Mouse (Mus musculus): Measurements from ENCODE around the gene Col8a2. TPM values are rescaled to one million over a fixed set of nuclear protein-coding genes. Genes with fewer than 3 reads are reported as not detected.
A peak's percentile ranks its signal among the peaks of the same experiment; 100 is the strongest.

Gene Col8a2
- total RNA-seq, 2 experiments from 2014 or later: 0.92 to 1.0 TPM

DNA sequence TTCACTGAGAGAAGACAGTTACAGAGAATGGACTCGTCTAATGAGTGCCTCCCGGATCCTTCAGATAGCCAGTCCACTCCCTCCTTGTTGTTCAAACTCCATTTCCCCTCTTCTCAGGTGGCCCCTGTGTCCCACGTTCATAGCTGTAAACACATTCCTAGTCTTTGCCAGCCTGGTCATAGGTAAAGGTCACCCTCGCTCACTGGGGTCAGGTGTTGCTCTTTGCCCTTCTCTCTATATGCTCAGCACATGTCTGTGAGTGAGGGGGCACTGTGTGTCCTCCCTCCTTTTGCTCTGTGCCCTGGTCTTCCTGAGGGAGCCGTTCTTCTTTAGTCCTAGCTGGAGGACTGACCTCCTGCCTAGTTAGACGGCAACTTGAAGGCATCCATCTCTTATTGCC is 33.2 kb downstream of the Col8a2 start:
- intact Hi-C loops (cut with DNase I): loop anchor here (5.0 kb wide), 1 partner anchor 93 kb away; no protein-coding TSS in a partner anchor
- DNase-seq (ENCODE audit: extremely low spot score in 1 of 2, low spot score in 2 of 2): no peak

DNA sequence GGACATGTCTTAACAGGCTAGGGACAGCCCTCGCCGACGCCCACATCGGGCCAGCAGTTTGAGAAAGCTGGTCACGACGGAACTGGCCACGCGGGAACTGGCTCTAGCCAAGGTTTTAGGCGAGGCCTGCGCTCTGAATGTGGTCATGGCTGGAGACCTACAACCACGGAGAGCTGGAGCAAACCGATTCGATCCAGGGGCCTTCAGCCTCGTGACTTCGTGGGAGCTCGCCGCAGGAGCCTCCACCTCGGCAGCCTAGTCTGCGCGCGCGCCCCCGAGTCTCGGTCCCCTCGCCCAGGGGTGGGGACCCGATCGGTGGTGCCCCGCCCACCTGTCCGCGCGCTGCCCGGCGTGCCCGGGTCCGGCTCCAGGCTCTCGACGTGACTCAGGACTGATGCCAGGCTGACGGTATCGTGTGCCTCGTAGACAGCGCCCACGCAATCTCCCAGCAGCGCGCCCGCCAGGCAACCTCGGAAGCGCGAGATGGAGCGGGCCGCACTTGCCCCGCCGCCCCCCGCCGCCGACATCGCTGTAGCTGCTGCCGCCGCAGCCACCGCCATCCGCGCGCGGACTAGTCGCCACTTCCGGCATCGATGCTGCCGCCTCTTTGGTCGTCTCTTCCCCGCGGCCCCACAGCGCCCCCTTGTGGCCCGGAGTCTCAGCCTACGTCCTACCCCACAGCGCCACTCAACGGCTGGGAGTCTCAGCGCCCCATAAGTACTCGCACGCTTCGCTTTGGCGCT is 34.7 kb downstream of the Col8a2 start, which contains the start of gene Adprhl2:
Gene Adprhl2, minus strand, starts transcription at position 593 of the 743 bp plus-strand sequence.
- peak; percentile 97 to 99 for DNase-seq (ENCODE audit: extremely low spot score in 1 of 2, low spot score in 2 of 2)
- intact Hi-C loops (cut with DNase I): no loop called here

DNA sequence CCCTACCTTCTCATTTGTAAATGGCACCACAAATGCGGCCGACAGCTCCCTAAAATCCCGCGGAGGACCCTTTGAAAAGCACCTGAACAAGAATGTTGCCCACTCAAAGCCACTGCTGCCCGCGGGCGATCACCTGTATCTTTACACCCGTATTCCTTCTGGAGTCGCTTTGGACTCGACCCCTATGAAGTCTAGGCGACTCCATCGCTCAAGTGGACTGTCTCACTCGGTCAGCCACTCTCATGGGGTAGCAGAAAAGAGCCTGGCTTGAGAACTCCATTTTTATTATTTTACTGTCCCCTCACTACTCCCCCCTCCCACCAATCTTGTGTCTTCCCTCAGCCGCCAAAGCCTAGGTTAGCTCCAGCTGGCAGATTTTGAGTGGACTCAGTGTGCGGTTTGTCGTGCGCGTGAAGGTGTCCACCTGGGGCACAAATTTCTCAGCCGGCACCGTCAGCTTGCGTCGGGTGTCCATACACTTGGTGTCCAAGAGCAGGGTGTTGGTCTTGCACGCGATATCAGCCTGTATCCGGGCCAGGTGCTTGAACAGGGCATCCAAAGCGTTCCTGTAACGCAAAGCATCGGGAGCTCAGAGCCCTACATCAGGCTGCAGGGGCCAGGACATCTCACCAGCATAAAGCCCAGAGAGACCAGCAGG is 35.4 kb downstream of the Col8a2 start:
- intact Hi-C loops (cut with DNase I): no loop called here
- DNase-seq (ENCODE audit: extremely low spot score in 1 of 2, low spot score in 2 of 2): no peak

DNA sequence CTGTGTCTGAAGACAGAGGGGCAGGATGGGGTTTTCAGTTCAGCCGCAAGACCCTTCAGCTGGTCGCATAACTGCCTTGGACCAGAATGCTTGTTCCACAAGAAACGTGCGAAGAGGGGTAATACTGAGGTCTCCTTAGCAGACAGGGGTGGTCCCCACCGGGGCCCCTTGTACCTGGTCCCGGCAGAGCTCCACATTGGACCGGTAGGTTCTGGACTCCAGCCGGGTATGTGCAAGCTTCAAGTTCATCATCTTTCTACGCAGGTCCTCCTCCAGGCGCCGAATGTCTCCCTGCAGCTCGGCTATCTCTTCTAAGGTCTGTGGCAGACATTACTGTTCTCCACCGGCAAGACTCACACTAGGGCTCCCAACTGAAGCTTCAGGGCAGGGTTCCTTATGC is 36.1 kb downstream of the Col8a2 start:
- no peak for DNase-seq (ENCODE audit: extremely low spot score in 1 of 2, low spot score in 2 of 2)
- intact Hi-C loops (cut with DNase I): no loop called here

DNA sequence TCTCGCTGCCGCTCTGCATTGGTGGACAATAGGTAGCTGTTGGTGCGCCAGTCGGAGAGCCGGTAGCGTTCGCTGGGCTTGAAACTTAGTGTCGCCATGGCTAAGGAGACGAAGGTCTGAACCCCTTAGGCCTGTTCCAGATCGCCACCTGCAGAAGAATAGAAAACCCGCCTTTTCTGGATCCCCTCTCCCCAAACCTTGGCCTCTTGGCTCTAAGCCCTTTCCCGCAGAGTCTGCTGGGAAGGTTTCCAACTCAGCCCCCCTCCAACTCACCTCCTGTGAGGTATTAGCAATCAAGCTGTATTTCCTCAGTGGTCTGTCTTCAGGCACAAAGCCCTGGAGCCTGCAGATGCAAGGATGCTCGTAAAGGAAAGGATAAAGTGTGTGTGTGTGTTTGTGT is 38.3 kb downstream of the Col8a2 start:
- peak in 1 of 2 experiments; percentile 25 for DNase-seq (ENCODE audit: extremely low spot score in 1 of 2, low spot score in 2 of 2)
- intact Hi-C loops (cut with DNase I): no loop called here

DNA sequence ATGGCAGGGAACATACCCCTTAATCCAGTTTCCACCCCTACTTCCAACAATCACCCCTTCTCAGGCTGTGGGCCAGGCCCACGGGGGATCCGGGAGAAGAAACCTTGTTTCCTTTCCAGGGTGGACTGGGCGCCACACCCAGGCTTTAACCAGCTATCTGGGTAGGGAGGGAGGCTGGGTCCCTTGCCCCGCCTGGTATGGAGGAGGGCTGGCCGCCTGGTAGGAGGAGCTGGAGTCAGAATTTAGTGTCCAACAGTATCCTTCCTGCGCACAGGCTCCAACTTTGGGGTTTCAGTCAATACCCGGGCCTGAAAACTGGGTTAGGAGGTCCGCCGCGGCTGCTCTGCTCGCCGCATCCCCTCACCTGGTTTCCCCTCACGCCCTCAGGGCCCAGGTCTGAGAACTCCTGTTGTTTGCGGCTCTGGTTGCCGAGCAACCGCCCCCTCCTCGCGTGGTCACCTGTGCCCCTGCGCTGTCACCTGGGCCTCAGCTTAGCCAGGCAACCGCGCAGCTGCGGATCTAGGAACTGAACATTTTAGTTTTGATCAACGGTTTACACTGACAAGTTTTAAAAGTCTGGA is 38.8 kb downstream of the Col8a2 start, which contains the start of gene Tekt2:
Gene Tekt2, minus strand, starts transcription at position 408 of the 581 bp plus-strand sequence.
- DNase-seq (ENCODE audit: extremely low spot score in 1 of 2, low spot score in 2 of 2): peak in 1 of 2 experiments; percentile 47
- intact Hi-C loops (cut with DNase I): no loop called here

DNA sequence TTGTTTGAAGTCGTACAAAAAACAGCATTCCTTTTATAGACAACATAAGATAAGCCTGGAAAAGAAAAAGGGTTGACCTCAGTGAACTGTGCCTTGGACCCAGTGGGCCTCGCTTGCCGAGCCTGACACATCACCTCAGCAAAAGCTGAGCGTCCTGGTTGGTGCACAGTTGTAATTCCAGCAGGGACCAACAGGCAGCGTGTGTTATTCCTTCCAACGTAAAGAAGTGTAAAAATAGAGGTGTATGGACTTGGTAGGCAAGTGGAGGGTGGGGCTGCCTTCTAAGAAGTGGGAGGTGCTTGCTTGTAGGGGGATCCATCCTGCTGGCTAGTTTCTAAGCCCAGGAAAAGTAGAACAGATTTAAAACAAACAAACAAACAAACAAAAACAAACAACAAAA is 39.4 kb downstream of the Col8a2 start:
- intact Hi-C loops (cut with DNase I): no loop called here

DNA sequence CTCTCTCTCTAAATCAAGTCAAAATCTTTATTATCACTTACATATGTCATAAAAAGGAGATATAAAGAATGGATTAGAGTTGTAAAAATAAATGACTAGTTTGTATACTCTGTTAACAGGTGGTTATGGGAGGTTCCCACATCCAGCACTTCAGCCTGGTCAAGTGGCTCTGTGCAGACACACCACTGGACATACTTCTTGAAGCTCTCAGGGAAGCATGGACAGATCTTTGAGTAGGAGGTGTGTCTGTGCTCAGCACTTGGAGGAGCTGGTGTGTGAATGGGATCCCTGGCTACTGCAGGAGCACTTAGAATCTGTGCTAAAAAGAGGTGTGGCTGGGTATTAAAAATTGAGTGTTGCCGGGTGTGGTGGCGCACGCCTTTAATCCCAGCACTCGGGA is 43.7 kb downstream of the Col8a2 start:
- intact Hi-C loops (cut with DNase I): no loop called here

More for the DNA sequence above, 39.4 kb downstream of the Col8a2 start:
- no peak for DNase-seq (ENCODE audit: extremely low spot score in 1 of 2, low spot score in 2 of 2)

DNA sequence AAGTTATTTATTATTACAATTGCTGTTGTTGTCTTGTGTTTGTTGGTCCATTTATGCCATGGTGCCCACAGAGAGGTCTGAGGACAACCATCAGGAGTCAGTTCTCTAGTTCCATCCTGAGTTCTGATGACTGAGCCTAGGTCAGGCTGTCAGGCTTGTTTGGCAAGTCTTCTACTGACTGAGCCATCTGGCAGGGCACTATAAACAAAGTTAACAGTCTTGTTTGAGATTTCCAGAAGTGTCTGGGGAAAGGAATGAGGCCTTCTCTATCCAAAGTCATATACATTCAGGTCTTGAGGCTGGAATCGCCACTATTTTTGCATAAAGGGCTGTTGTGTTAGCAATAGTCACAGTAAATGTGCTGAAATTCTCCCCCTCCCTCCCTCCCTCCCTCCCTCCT is 45.2 kb downstream of the Col8a2 start:
- no peak for DNase-seq (ENCODE audit: extremely low spot score in 1 of 2, low spot score in 2 of 2)
- intact Hi-C loops (cut with DNase I): no loop called here

More for the DNA sequence above, 43.7 kb downstream of the Col8a2 start:
- DNase-seq (ENCODE audit: extremely low spot score in 1 of 2, low spot score in 2 of 2): no peak

DNA sequence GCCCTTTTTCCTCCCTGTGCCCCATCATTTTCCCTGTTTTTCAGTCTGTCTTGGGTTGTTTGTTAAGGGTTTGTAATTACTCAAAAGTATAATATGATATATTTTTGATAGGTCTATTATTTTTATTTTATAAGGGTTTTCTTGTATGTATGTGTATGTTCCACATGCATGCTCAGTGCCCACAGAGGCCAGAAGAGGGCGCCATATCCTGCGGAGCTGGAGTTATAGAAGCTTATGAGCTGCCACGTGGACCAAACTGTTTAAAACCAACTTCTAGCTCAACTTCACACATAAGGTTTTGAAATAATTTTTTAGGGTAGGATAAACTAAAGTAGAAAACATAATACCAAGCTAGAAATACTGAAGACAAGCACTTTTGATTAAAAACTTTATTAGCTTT is 45.8 kb downstream of the Col8a2 start:
- intact Hi-C loops (cut with DNase I): no loop called here
- peak in 1 of 2 experiments; percentile 32 for DNase-seq (ENCODE audit: extremely low spot score in 1 of 2, low spot score in 2 of 2)

DNA sequence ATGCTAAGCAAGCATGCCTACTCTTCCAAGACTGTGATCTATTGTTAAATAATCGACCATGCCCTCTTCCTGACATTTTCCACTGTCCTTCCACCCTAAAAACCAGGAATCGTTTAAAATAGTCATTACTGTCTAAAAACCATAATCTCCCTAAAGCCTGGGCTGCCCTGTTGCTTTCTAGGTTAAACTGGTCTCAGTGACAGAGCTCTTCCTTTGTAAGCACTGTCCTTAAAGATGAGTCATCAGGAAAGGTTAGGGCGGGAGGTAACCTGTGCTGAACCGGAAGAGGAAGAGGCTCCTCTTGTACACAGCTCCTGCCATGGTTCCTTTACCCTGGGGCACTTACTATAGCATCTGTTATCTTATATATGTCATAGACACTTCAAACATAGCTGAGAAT is 52.9 kb downstream of the Col8a2 start:
- no peak for DNase-seq (ENCODE audit: extremely low spot score in 1 of 2, low spot score in 2 of 2)
- intact Hi-C loops (cut with DNase I): no loop called here

DNA sequence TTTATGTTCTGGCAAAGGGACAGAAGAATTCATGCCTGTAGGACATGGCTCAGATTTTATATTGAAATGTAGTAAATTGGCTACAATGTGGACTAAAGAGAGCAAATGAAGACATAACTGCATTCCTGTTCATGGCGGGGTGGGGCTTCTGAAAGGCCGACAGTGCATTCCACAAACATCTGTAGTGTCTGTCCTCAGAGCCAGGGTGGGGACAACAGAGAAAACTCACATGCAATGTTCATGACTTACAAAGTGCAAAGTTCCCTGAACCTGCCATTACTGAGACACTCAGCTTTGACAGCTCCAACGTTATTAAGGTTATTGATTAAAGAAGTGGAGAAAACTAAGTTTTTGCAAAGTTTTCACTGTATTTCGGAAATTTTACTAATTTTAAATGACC is 56.9 kb downstream of the Col8a2 start:
- intact Hi-C loops (cut with DNase I): no loop called here
- no peak for DNase-seq (ENCODE audit: extremely low spot score in 1 of 2, low spot score in 2 of 2)

DNA sequence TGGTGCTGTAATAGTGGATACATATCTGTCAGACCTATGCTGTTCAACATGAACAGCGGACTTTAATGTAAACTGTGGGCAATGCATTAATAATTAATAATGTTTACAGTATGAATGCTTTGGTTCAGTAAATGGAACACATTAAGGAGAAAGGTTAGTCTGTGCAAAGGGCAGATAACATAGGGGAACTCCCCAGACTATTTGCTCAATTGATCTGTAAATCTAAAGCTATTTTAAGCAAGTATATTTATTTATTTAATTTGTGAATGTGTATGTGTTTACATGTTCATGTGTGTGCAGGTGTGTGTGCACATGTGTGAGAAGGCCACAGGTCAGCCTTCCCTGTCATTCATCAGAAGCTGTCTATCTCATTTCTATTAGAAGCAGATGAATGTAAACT is 73.5 kb downstream of the Col8a2 start:
- DNase-seq (ENCODE audit: extremely low spot score in 1 of 2, low spot score in 2 of 2): no peak
- intact Hi-C loops (cut with DNase I): no loop called here

Other genes with a start within 250 kb of the Col8a2 start
- 10 to 100 TPM; 52.8 to 54.8 TPM for gene Mrps15, start 239.9 kb upstream of the Col8a2 start, total RNA-seq (2021)
- 10 to 100 TPM; 54.4 to 57.0 TPM for gene Oscp1, start 228.2 kb upstream of the Col8a2 start, total RNA-seq (2021)
- 10 to 100 TPM; 16.2 to 16.8 TPM for gene Lsm10, start 190.2 kb upstream of the Col8a2 start, total RNA-seq (2021)
- 10 to 100 TPM; 18.6 to 25.9 TPM for gene Stk40, start 182.8 kb upstream of the Col8a2 start, total RNA-seq (2021)
- 1 to 10 TPM; 6.8 to 8.0 TPM for gene Eva1b, start 139.0 kb upstream of the Col8a2 start, total RNA-seq (2021)
- 1 to 10 TPM; 1.3 to 1.7 TPM for gene Sh3d21, start 123.3 kb upstream of the Col8a2 start, total RNA-seq (2021)
- 100 to 1,000 TPM; 131 to 139 TPM for gene Thrap3, start 84.0 kb upstream of the Col8a2 start, total RNA-seq (2021)
- gene Map7d1, start 30.4 kb upstream of the Col8a2 start, total RNA-seq (2021): 100 to 1,000 TPM; 218 to 226 TPM
- 10 to 100 TPM; 89.7 to 99.2 TPM for gene Trappc3, start 24.5 kb upstream of the Col8a2 start, total RNA-seq (2021)
- gene Adprhl2, start 34.9 kb downstream of the Col8a2 start, total RNA-seq (2021): 10 to 100 TPM; 25.1 to 29.6 TPM
- 1 to 10 TPM; 2.2 to 2.5 TPM for gene Tekt2, start 38.9 kb downstream of the Col8a2 start, total RNA-seq (2021)
- gene Ago3, start 142.8 kb downstream of the Col8a2 start, total RNA-seq (2021): 10 to 100 TPM; 23.0 to 23.5 TPM
- 10 to 100 TPM; 62.4 to 65.3 TPM for gene Ago1, start 181.8 kb downstream of the Col8a2 start, total RNA-seq (2021)
- 1 to 10 TPM; 6.2 to 6.3 TPM for gene Ago4, start 246.7 kb downstream of the Col8a2 start, total RNA-seq (2021)